Mouse (Mus musculus) cerebellum, adult 2 months (tissue): ENCODE results near the gene Lce1j. TPM values are rescaled to one million over a fixed set of nuclear protein-coding genes. Genes with fewer than 3 reads are reported as not detected.

Experiments
- DNase-seq, 2 experiments: peaks; one replicate each; pipeline ENCODE4 v3.0.0; 2021
- H3K27ac ChIP-seq: fragments of 200-500 bp; 2 replicates; pipeline ENCODE4 v1.5.1; 2012; ENCODE audit warnings: low read length, control low read depth, inconsistent platforms; ENCODE audit not compliant: insufficient read depth
- H3K27me3 ChIP-seq: fragments of 200-500 bp; 2 replicates; pipeline ENCODE4 v1.6.1; 2012; ENCODE audit warnings: inconsistent platforms, mild to moderate bottlenecking, low read length, moderate library complexity; ENCODE audit not compliant: control insufficient read depth, insufficient read depth
- H3K4me1 ChIP-seq: fragments of 200-500 bp; 2 replicates; pipeline ENCODE4 v1.6.1; 2011; ENCODE audit warnings: low read length; ENCODE audit not compliant: control insufficient read depth, insufficient read depth
- H3K4me3 ChIP-seq: fragments of 200-500 bp; replicated peaks from 2 replicates; pipeline ENCODE3; 2011; ENCODE audit warnings: mild to moderate bottlenecking, low read depth, low read length, control low read depth; ENCODE audit not compliant: insufficient read depth
- CTCF ChIP-seq: fragments of 200-500 bp; IDR thresholded peaks from 2 replicates; pipeline ENCODE4 v1.5.1; 2011; ENCODE audit warnings: low read depth, mild to moderate bottlenecking, control low read depth, low read length, moderate library complexity, borderline replicate concordance; ENCODE audit not compliant: insufficient read depth
- POLR2A ChIP-seq: fragments of 200-500 bp; IDR thresholded peaks from 2 replicates; pipeline ENCODE4 v1.6.1; 2011; ENCODE audit warnings: low read length, control low read depth, borderline replicate concordance; ENCODE audit not compliant: insufficient read depth
- WGBS: fragments of 180-500 bp; shearing (Covaris S2); methylation state at CpG from one replicate; pipeline ENCODE4 v1.1.7; 2018; 5-methylcytosine and 5-hydroxymethylcytosine counted together
- polyA plus RNA-seq: library from polyadenylated mRNA; depleted of rRNA; stranded (reverse); fragments of >200 nt; gene quantifications from 2 replicates; pipeline ENCODE4 v1.2.3, GENCODE M21; 2012; rRNA removed

The Lce1j gene
- polyA plus RNA-seq, 1 experiment = not detected

DNA sequence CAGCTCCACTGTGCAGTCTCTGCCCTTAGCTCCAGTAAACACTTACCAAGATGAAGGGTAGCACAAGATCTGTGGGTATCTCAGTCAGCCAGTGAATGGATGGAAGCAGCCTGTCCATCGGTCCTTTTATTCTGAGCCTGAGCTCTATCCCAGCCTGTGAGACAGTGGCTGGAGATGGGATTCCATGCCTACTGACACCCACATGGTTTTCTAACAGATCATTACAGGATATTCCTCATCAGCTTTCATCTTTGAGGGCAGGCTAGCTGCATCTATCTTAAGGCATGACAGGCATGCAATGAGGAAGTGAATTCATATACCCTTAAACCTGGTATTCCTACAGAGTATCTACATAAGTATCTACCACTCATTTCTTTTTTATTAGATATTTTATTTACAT is 25.3 kb downstream of the Lce1j start, which contains the start of gene Lce1h:
Gene Lce1h (minus strand): TSS at position 101 of the 400 bp plus-strand sequence.
- no peaks in the 10 kb centered on the region for H3K4me1 ChIP-seq
- no peak within 1 kb of the TSS for H3K4me3 ChIP-seq
- WGBS = 86% methylated on average over 1 of the region's 1 CpGs
- TF ChIP-seq POLR2A (no peak), CTCF (no peak)
- DNase-seq = no peak
- no peaks in the 10 kb centered on the region for H3K27me3 ChIP-seq
- no peak within 1 kb of the TSS for H3K27ac ChIP-seq

DNA sequence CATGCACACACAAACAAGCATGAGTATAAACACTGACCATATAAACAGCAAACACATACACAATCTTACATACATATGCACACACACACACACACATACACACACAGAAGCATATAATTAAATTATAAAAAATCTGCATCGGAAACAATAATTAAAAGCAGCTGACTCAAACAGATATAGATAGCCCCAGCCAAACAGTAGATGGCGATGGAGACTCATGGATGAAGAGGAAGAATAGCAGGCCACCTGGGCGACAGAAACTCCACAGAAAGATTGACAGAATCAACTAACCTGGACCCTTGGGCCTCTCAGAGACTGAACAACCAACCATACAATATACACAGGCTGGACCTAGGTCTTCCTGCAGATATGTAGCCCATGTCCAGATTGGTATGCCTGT is 37.1 kb downstream of the Lce1j start:
- TF ChIP-seq CTCF (no peak), POLR2A (no peak)
- Histone ChIP-seq H3K27ac (no peak overlapping the region), H3K4me1 (no peaks in the 10 kb centered on the region), H3K4me3 (no peak overlapping the region), H3K27me3 (no peaks in the 10 kb centered on the region)
- 32% methylated on average over 3 of the region's 3 CpGs for WGBS
- DNase-seq = no peak

DNA sequence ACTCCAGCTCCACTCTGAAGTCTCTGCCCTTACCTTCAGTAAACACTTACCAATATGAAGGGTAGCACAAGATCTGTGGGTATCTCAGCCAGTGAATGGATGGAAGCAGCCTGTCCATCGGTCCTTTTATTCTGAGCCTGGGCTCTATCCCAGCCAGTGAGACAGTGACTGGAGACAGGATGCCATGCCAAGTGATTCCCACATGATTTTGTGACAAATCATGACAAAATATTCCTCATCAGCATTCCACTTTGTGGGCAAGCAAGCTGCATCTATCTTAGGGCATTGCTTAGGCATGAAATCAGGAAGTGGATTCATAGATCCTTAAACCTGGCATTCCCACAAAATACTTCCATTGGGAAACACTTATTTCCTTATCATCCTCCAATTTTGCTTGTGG is 38.1 kb downstream of the Lce1j start, which contains the start of gene Lce1g:
Gene Lce1g (minus strand): TSS at position 101 of the 400 bp plus-strand sequence.
- 61% methylated on average over 1 of the region's 1 CpGs for WGBS
- no peak within 1 kb of the TSS for H3K4me3 ChIP-seq
- H3K27ac ChIP-seq = no peak within 1 kb of the TSS
- TF ChIP-seq CTCF = no peak
- TF ChIP-seq POLR2A = no peak
- H3K4me1 ChIP-seq = no peaks in the 10 kb centered on the region
- no peak for DNase-seq
- H3K27me3 ChIP-seq = no peaks in the 10 kb centered on the region

DNA sequence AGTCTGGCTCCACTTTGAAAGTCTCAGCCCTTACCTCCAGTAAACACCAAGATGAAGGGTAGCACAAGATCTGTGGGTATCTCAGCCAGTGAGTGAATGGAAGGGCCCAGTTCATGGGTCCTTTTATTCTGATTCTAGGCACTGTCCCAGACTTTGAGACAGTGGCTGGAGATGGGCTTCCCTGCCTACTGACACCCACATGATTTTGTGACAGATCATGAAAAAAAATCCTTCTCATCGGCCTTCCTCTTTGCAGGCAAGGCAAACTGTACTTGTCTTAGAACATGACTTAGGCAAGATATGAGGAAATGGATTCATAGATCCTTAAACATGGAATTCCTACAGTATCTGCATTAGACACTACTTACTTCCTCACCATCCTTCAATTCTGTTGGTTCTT is 51.3 kb downstream of the Lce1j start, which contains the start of gene Gm38119:
Gene Gm38119 (minus strand): TSS at position 101 of the 400 bp plus-strand sequence.
- Histone ChIP-seq H3K27ac (no peak within 1 kb of the TSS), H3K4me3 (no peak within 1 kb of the TSS), H3K4me1 (no peaks in the 10 kb centered on the region), H3K27me3 (no peaks in the 10 kb centered on the region)
- no peak for TF ChIP-seq POLR2A
- TF ChIP-seq CTCF = no peak
- DNase-seq = no peak
- WGBS = 71% methylated on average over 1 of the region's 1 CpGs

Other genes starting within 250 kb of the Lce1j start
- gene Ivl, start 216.8 kb downstream of the Lce1j start, polyA plus RNA-seq = not detected in 2 replicates
- gene Smcp, start 201.5 kb downstream of the Lce1j start, polyA plus RNA-seq = not detected in 2 replicates
- not detected in 2 replicates for gene 2210017I01Rik, start 183.0 kb downstream of the Lce1j start, polyA plus RNA-seq
- not detected in 2 replicates for gene Lce6a, start 168.9 kb downstream of the Lce1j start, polyA plus RNA-seq
- not detected in 2 replicates for gene Lce1a1, start 142.2 kb downstream of the Lce1j start, polyA plus RNA-seq
- not detected in 2 replicates for gene Lce1b, start 133.6 kb downstream of the Lce1j start, polyA plus RNA-seq
- gene Lce1a2, start 120.2 kb downstream of the Lce1j start, polyA plus RNA-seq = not detected in 2 replicates
- gene Lce1c, start 111.3 kb downstream of the Lce1j start, polyA plus RNA-seq = not detected in 2 replicates
- gene Lce1d, start 103.3 kb downstream of the Lce1j start, polyA plus RNA-seq = not detected in 2 replicates
- gene Lce1e, start 81.4 kb downstream of the Lce1j start, polyA plus RNA-seq = not detected in 2 replicates
- not detected in 2 replicates for gene Lce1f, start 70.2 kb downstream of the Lce1j start, polyA plus RNA-seq
- gene Gm38119, start 51.4 kb downstream of the Lce1j start, polyA plus RNA-seq = not detected in 2 replicates
- gene Lce1g, start 38.2 kb downstream of the Lce1j start, polyA plus RNA-seq = not detected in 2 replicates
- gene Lce1h, start 25.4 kb downstream of the Lce1j start, polyA plus RNA-seq = not detected in 2 replicates
- not detected in 2 replicates for gene Lce1i, start 11.6 kb downstream of the Lce1j start, polyA plus RNA-seq
- gene Lce1k, start 17.4 kb upstream of the Lce1j start, polyA plus RNA-seq = not detected in 2 replicates
- not detected in 2 replicates for gene Kprp, start 36.7 kb upstream of the Lce1j start, polyA plus RNA-seq
- gene Lce1l, start 60.8 kb upstream of the Lce1j start, polyA plus RNA-seq = not detected in 2 replicates
- gene 2310050C09Rik, start 79.7 kb upstream of the Lce1j start, polyA plus RNA-seq = not detected in 2 replicates
- not detected in 2 replicates for gene Lce3a, start 135.7 kb upstream of the Lce1j start, polyA plus RNA-seq
- not detected in 2 replicates for gene Lce3b, start 142.5 kb upstream of the Lce1j start, polyA plus RNA-seq
- gene Lce3c, start 154.0 kb upstream of the Lce1j start, polyA plus RNA-seq = not detected in 2 replicates
- not detected in 2 replicates for gene Lce3d, start 166.9 kb upstream of the Lce1j start, polyA plus RNA-seq
- gene Lce3e, start 176.5 kb upstream of the Lce1j start, polyA plus RNA-seq = not detected in 2 replicates
- not detected in 2 replicates for gene Lce3f, start 201.7 kb upstream of the Lce1j start, polyA plus RNA-seq
- gene Crct1, start 225.2 kb upstream of the Lce1j start, polyA plus RNA-seq = not detected in 2 replicates
- not detected in 2 replicates for gene Lce1m, start 228.5 kb upstream of the Lce1j start, polyA plus RNA-seq